Mouse (Mus musculus) embryonic fibroblast, embryonic 13.5 days (primary cell): ENCODE results near the gene Atg7.

Experiments
- CTCF ChIP-seq: IDR thresholded peaks from 2 replicates; pipeline ENCODE4 v1.5.1; 2011; ENCODE audit warnings: mild to moderate bottlenecking, control low read depth, low read length, moderate library complexity, borderline replicate concordance; ENCODE audit not compliant: insufficient read depth
- POLR2A ChIP-seq: IDR thresholded peaks from 2 replicates; pipeline ENCODE4 v1.6.1; 2011; ENCODE audit warnings: low read depth, mild to moderate bottlenecking, control low read depth, low read length, moderate library complexity

GRCm38 (mm10) chr6:114907459-114907858, 264.6 kb downstream of the Atg7 start:
- TF ChIP-seq CTCF (no peak), POLR2A (no peak)
